Mouse (Mus musculus): Measurements from ENCODE around the gene Map3k9.

Gene Map3k9

GRCm38 (mm10) chr12:81712618-81713017 is 68.4 kb downstream of the Map3k9 start:
- no peak for DNase-seq (ENCODE audit: low spot score)

DNA sequence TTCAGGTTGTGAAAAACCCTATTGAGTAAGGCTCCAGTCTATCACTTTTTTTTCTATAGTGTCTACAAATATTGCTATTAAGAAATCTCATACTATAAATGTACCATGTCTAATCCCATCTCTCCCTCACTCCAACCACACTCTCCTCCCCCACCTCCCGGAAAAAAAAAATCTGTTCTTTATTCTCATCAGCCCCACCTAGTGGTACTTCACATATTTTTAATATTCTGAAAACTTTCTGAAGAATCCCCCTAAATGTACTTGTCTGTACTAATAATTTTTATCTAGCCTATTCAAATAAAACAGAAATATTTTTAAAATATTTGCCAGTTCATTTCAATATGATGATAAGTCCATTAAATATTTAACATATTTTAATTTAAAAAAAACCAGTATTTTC is 78.1 kb downstream of the Map3k9 start:
- peak; percentile 74 for DNase-seq (ENCODE audit: low spot score)

DNA sequence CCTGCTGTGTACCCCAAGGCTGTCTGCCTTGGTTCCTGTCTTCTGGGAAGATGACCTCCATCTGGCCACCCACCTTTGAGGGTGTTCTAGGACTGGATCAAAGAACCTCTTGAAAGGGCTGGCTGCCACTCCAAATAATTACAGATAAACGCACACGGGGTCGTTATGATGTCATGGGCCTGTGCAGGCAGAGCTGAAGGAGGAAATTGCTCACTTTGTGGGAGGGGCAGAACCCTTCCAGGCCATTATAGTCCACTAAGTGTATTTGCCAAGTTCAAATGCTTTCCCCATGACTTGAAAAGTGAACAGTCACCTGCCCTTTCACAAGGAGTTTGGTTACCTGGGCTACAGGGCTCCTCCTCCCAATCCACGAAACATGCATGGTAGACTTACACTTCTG is 83.0 kb downstream of the Map3k9 start:
- no peak for DNase-seq (ENCODE audit: low spot score)

- DNase-seq (ENCODE audit: low spot score): peak; percentile 30
Measured at GRCm38 (mm10) chr12:81691177-81691730, 89.7 kb downstream of the Map3k9 start.

DNA sequence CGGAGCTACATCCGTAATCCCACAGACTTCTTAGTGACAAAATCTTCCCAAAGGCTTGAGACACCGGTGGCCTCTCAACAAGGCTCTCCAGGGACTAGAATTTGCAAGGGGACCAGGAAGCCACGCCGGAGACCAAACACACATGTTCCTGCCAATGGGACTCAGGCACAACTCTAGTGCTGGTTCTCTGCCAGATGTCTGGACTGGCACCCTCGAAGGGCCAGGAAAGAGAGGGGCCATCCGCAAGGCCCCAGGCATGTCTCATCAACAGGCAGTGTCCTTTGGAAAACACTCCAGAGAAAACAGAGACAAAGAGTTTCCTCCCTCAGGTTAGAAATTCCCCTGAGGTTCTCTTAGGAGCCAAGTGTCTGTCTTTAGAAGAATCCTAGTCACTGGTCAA is 90.2 kb downstream of the Map3k9 start:
- no peak for DNase-seq (ENCODE audit: low spot score)

DNA sequence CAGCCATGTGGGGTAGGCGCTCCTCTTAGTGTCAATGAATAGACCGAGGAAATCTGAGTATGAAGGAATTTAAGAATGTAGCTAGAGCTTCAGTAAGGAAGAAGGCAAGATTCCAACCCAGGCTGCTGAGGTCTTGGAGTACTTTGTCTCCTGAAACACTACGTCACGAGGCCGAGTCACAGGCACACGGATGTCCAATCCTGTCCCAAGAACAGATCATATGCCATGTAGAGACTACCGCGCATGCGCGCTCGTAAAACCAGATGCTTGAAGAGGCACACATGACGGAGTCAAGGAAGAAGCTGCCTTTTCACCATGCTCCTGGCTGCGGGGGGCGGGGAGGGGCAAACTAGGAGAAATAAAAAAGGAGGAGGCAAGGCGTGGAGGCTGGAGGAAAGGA is 90.9 kb downstream of the Map3k9 start:
- DNase-seq (ENCODE audit: low spot score): no peak

- DNase-seq (ENCODE audit: low spot score): peak; percentile 10
Measured at GRCm38 (mm10) chr12:81689505-81690056, 91.4 kb downstream of the Map3k9 start.

GRCm38 (mm10) chr12:81688537-81688936 is 92.4 kb downstream of the Map3k9 start:
- DNase-seq (ENCODE audit: low spot score): no peak

DNA sequence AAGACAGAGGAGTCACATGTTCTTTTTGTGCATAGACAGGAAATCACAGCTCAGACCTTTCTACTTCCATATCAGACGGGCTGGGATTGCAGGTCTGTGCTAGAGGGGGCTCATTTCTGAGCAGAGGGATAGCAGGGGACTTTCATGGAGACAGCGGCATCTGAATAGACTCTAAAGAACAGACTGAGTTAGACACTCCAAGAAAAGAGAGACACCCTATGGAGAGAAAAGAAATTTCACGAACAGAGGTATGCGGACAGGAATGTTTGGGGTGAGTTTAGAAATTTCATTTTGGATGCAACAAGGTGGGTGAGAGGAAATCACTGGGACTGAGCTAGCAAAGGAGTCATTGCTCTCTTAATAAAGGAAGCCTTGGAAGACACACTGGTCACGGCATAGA is 93.1 kb downstream of the Map3k9 start:
- no peak for DNase-seq (ENCODE audit: low spot score)

- no peak for DNase-seq (ENCODE audit: low spot score)
Measured at GRCm38 (mm10) chr12:81686406-81687117, 94.4 kb downstream of the Map3k9 start.

GRCm38 (mm10) chr12:81685981-81686380 is 95.0 kb downstream of the Map3k9 start:
- no peak for DNase-seq (ENCODE audit: low spot score)

GRCm38 (mm10) chr12:81684096-81684495 is 96.9 kb downstream of the Map3k9 start:
- no peak for DNase-seq (ENCODE audit: low spot score)

DNA sequence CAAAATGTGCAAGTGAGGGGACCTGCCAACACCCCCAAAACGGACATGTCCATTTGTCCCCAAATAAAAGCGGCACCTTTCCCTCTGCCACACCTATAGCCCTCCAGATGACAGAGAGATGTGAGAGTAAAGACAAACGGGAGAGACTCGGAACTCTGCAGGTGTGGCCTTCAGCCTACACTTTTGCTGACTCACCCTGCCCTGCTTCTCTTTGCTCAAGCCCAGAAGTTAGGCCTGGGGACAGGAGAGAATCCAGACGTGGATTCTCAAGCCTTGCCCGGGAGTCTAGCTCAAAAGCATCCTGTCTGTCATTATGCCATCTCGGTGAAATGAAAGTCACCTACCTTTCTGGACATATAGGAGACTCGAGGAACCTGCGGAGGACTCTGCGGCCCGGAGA is 97.6 kb downstream of the Map3k9 start:
- no peak for DNase-seq (ENCODE audit: low spot score)

- DNase-seq (ENCODE audit: low spot score): no peak
Measured at GRCm38 (mm10) chr12:81679807-81680529, 101.0 kb downstream of the Map3k9 start.

GRCm38 (mm10) chr12:81675557-81675956 is 105.4 kb downstream of the Map3k9 start:
- DNase-seq (ENCODE audit: low spot score): no peak
